Mouse (Mus musculus) spleen, adult 2 months (tissue): ENCODE data around the gene Paip2b.

ENCODE experiments used
- CTCF ChIP-seq: fragments of 200-500 bp; IDR thresholded peaks from 2 replicates; pipeline ENCODE4 v1.5.1; 2011; ENCODE audit warnings: mild to moderate bottlenecking, inconsistent platforms; ENCODE audit not compliant: insufficient read depth, insufficient read length, insufficient replicate concordance; ENCODE audit errors: extremely low read depth
- POLR2A ChIP-seq: fragments of 200-500 bp; IDR thresholded peaks from 2 replicates; pipeline ENCODE4 v1.6.1; 2011; ENCODE audit warnings: low read depth, low read length, inconsistent platforms

DNA sequence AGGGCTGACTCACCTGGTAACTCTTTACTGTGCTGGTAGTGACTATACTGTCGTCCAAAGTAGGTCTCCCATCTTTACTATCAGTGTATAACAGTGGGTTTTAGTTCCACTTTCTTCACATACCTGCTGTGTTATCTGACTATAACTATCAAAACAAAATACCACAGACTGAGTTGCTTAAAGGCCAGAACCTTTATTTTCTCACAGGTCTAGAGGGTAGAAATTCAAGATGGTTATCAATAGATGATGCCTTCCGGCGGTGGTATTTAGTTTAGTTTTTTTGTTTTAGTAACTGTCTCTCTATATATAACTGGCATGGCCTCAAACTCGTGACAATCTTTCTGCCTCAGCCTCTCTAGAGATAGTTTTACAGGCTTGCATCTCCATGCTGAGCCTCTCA is 32.0 kb upstream of the Paip2b start:
- TF ChIP-seq POLR2A (no peak), CTCF (no peak)
